Mouse (Mus musculus) hindbrain, embryonic 14.5 days (tissue): Measurements from ENCODE around the gene Ano3. TPM values are rescaled to one million over a fixed set of nuclear protein-coding genes. Genes with fewer than 3 reads are reported as not detected.

Experiments used
- ATAC-seq: fragments of 200-750 bp; cut with Nextera tagmentation; 2 replicates; pipeline ENCODE4 v1.8.0; 2017; ENCODE audit warnings: moderate number of reproducible peaks, mild to moderate bottlenecking, moderate TSS enrichment, moderate library complexity; ENCODE audit not compliant: low FRiP score
- DNase-seq: peaks from one replicate; pipeline ENCODE4 v3.0.0-alpha.2; 2015; ENCODE audit warnings: low spot score
- H3K27ac ChIP-seq: fragments of 300-500 bp; sonication (generic); 2 replicates; pipeline ENCODE4 v1.5.1; 2014; ENCODE audit warnings: mild to moderate bottlenecking, moderate library complexity
- H3K27me3 ChIP-seq: fragments of 300-500 bp; sonication (generic); 2 replicates; pipeline ENCODE4 v1.6.1; 2014; ENCODE audit warnings: mild to moderate bottlenecking, low read length, mixed read lengths; ENCODE audit not compliant: control insufficient read depth, insufficient read depth
- H3K36me3 ChIP-seq: fragments of 300-500 bp; sonication (generic); replicated peaks from 2 replicates; pipeline ENCODE4 v1.6.1; 2014; ENCODE audit not compliant: control insufficient read depth, insufficient read depth
- H3K4me1 ChIP-seq: fragments of 300-500 bp; sonication (generic); replicated peaks from 2 replicates; pipeline ENCODE4 v1.6.1; 2014; ENCODE audit warnings: antibody characterized with exemption, low read length, mixed read lengths; ENCODE audit not compliant: control insufficient read depth, insufficient read depth
- H3K4me2 ChIP-seq: fragments of 300-500 bp; sonication (generic); replicated peaks from 2 replicates; pipeline ENCODE4 v1.6.1; 2014; ENCODE audit warnings: mild to moderate bottlenecking, moderate library complexity
- H3K4me3 ChIP-seq: fragments of 300-500 bp; sonication (generic); replicated peaks from 2 replicates; pipeline ENCODE4 v1.5.1; 2014; ENCODE audit warnings: mild to moderate bottlenecking, low read length
- H3K9ac ChIP-seq: fragments of 300-500 bp; sonication (generic); 2 replicates; pipeline ENCODE4 v1.6.1; 2014
- H3K9me3 ChIP-seq: fragments of 300-500 bp; sonication (generic); 2 replicates; pipeline ENCODE4 v1.6.1; 2016; ENCODE audit warnings: low read length; ENCODE audit not compliant: control insufficient read depth
- WGBS: fragments of 180-500 bp; shearing (Covaris S2); extraction: QIAGEN DNeasy Blood & Tissue Kit; methylation state at CpG from one replicate; pipeline ENCODE4 v1.1.7; 2014; 5-methylcytosine and 5-hydroxymethylcytosine counted together
- polyA plus RNA-seq: library from polyadenylated mRNA; unstranded; fragments of >200 nt; fragmentation: Nextera tagmentation; extraction: Ambion mirVana; gene quantifications from 2 replicates; pipeline ENCODE4 v1.2.1, GENCODE M21; 2014

Ano3 gene
- polyA plus RNA-seq, 1 experiment from 2014 or later, result 0.79 TPM

DNA sequence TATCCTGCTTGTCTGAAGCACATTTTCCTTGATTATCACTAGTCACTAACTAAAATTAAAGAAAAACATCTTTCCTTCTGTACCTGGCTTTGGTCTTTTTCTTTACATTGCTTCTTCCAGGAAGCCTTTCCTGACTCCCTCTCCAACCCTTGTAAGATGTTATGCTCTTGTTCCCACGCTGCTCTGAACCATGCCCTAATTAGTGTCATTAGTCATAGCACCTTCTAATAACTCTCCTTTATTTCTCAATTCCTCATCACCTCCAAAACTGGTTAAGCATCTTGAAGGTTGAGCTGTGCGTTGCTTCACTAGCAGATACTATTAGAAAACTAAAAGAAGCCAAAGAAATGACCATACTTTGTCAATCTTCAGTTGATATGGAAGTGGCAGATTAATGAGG, 193.2 kb downstream of the Ano3 start:
- DNase-seq (no peak), ATAC-seq (no peak)
- Histone ChIP-seq H3K27ac (no peak overlapping the region), H3K27me3 (no peaks in the 10 kb centered on the region), H3K9ac (no peak overlapping the region), H3K9me3 (no peaks in the 10 kb centered on the region), H3K36me3 (no peaks in the 10 kb centered on the region), H3K4me2 (no peak overlapping the region), H3K4me3 (no peak overlapping the region), H3K4me1 (no peaks in the 10 kb centered on the region)
- WGBS, result 85% methylated on average over 2 of the region's 2 CpGs

GRCm38 (mm10) chr2:110740493-110740892, 210.2 kb downstream of the Ano3 start:
- no peak overlapping the region for H3K4me3 ChIP-seq
- H3K27me3 ChIP-seq, result no peaks in the 10 kb centered on the region
- no peak overlapping the region for H3K4me2 ChIP-seq
- no peaks in the 10 kb centered on the region for H3K4me1 ChIP-seq
- 58% methylated on average over 1 of the region's 1 CpGs for WGBS
- H3K36me3 ChIP-seq, result no peaks in the 10 kb centered on the region
- H3K9ac ChIP-seq, result no peak overlapping the region
- no peaks in the 10 kb centered on the region for H3K9me3 ChIP-seq
- ATAC-seq, result no peak
- no peak overlapping the region for H3K27ac ChIP-seq
- no peak for DNase-seq

DNA sequence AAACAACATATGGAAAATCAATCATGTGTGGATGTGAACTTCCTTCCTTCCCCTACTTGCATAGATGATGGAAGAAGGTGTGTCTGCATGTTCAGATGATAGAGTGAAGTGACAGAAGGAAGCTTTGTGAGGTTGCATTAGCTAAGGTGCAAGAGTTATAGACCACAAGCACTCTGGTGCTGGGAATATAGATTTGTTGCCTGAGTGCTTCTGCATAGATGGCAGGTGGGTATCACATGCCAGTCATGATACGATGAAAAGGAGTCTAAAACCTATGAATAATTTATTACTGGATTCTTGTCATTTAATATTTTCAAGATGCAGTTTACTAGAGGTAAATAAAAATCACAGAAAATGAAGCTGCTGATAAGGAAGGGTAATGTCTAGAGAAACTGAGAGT, 210.9 kb downstream of the Ano3 start:
- H3K9me3 ChIP-seq, result no peaks in the 10 kb centered on the region
- H3K36me3 ChIP-seq, result no peaks in the 10 kb centered on the region
- no peak overlapping the region for H3K4me2 ChIP-seq
- no peaks in the 10 kb centered on the region for H3K27me3 ChIP-seq
- DNase-seq, result no peak
- H3K4me1 ChIP-seq, result no peaks in the 10 kb centered on the region
- no peak overlapping the region for H3K4me3 ChIP-seq
- H3K27ac ChIP-seq, result no peak overlapping the region
- ATAC-seq, result no peak
- no peak overlapping the region for H3K9ac ChIP-seq
- 42% methylated on average over 1 of the region's 1 CpGs for WGBS

DNA sequence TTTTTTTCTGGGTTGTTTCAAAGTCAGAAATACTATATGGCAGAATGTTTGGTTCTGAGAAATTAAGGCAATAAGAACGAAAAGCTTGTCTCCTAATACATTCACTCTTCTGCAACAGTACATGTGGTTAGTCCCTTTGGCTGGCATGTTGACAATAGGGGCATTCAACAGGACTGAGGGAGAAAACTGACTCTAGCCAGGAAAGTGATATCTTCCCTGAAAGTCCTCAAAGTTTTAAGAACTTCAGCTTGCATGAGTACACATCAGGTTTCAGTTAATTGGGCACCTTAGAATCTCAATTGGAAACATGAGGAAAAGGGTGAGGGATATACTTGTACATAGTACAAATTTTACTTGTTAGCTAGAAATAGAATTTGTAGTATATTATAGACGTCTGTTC, 212.7 kb downstream of the Ano3 start:
- DNase-seq (no peak), ATAC-seq (no peak)
- no peaks in the 10 kb centered on the region for H3K4me1 ChIP-seq
- H3K9ac ChIP-seq, result no peak overlapping the region
- no peaks in the 10 kb centered on the region for H3K27me3 ChIP-seq
- no peak overlapping the region for H3K4me3 ChIP-seq
- H3K36me3 ChIP-seq, result no peaks in the 10 kb centered on the region
- H3K27ac ChIP-seq, result no peak overlapping the region
- H3K4me2 ChIP-seq, result no peak overlapping the region
- WGBS, result 72% methylated on average over 2 of the region's 2 CpGs
- H3K9me3 ChIP-seq, result no peaks in the 10 kb centered on the region

DNA sequence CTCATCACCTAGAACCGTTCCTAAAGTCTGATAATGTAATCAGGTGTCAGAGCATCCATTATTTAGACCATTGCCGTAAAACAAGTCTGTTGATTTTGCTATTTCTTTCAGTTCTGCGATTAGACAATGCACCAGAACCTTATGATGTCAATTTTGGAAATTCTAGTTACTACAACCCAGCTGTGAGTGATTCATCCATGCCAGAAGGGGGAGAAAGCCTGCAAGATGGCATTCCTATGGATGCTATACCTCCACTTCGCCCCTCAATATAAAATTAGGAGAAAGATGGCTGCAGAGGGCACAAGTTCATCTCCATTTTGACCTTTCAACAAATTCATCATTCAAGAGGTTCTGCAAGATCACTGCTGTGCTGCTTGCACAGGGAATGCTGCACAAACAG, 213.5 kb downstream of the Ano3 start:
- H3K36me3 ChIP-seq, result no peaks in the 10 kb centered on the region
- no peak overlapping the region for H3K9ac ChIP-seq
- no peak for ATAC-seq
- 91% methylated on average over 4 of the region's 4 CpGs for WGBS
- no peak overlapping the region for H3K4me2 ChIP-seq
- no peak for DNase-seq
- H3K9me3 ChIP-seq, result no peaks in the 10 kb centered on the region
- no peak overlapping the region for H3K27ac ChIP-seq
- H3K4me3 ChIP-seq, result no peak overlapping the region
- H3K27me3 ChIP-seq, result no peaks in the 10 kb centered on the region
- no peaks in the 10 kb centered on the region for H3K4me1 ChIP-seq

- Histone ChIP-seq H3K4me1 (no peaks in the 10 kb centered on the region), H3K4me2 (no peak overlapping the region), H3K4me3 (no peak overlapping the region), H3K9me3 (no peaks in the 10 kb centered on the region), H3K27ac (no peak overlapping the region), H3K36me3 (no peaks in the 10 kb centered on the region), H3K27me3 (no peaks in the 10 kb centered on the region), H3K9ac (no peak overlapping the region)
- ATAC-seq (no peak), DNase-seq (no peak)
These were observed 224.6 kb downstream of the Ano3 start for GRCm38 (mm10) chr2:110726106-110726505.

GRCm38 (mm10) chr2:110722208-110722607, 228.5 kb downstream of the Ano3 start:
- Histone ChIP-seq H3K4me2 (no peak overlapping the region), H3K4me1 (no peaks in the 10 kb centered on the region), H3K36me3 (no peaks in the 10 kb centered on the region), H3K27ac (no peak overlapping the region), H3K27me3 (no peaks in the 10 kb centered on the region), H3K9ac (no peak overlapping the region), H3K9me3 (no peaks in the 10 kb centered on the region), H3K4me3 (no peak overlapping the region)
- WGBS, result 93% methylated on average over 1 of the region's 1 CpGs
- no peak for ATAC-seq
- DNase-seq, result no peak

GRCm38 (mm10) chr2:110721290-110721753, 229.4 kb downstream of the Ano3 start, which contains the start of gene Muc15:
Muc15 (plus strand) TSS chr2:110721340.
- H3K4me3 ChIP-seq, result no peak within 1 kb of the TSS
- no peaks in the 10 kb centered on the region for H3K27me3 ChIP-seq
- H3K36me3 ChIP-seq, result no peaks in the 10 kb centered on the region
- WGBS, result 57% methylated on average over 3 of the region's 3 CpGs
- no peak within 1 kb of the TSS for H3K27ac ChIP-seq
- H3K4me2 ChIP-seq, result no peak within 1 kb of the TSS
- DNase-seq (no peak), ATAC-seq (no peak)
- no peak within 1 kb of the TSS for H3K9ac ChIP-seq
- no peaks in the 10 kb centered on the region for H3K9me3 ChIP-seq
- no peaks in the 10 kb centered on the region for H3K4me1 ChIP-seq

- no peaks in the 10 kb centered on the region for H3K9me3 ChIP-seq
- H3K4me2 ChIP-seq, result no peak overlapping the region
- ATAC-seq (no peak), DNase-seq (no peak)
- no peak overlapping the region for H3K27ac ChIP-seq
- H3K4me3 ChIP-seq, result no peak overlapping the region
- H3K4me1 ChIP-seq, result no peaks in the 10 kb centered on the region
- H3K36me3 ChIP-seq, result no peaks in the 10 kb centered on the region
- no peaks in the 10 kb centered on the region for H3K27me3 ChIP-seq
- H3K9ac ChIP-seq, result no peak overlapping the region
These were observed 231.7 kb downstream of the Ano3 start for GRCm38 (mm10) chr2:110719051-110719450.

GRCm38 (mm10) chr2:110710055-110710720, 240.5 kb downstream of the Ano3 start:
- Histone ChIP-seq H3K9ac (no peak overlapping the region), H3K4me2 (no peak overlapping the region), H3K27ac (no peak overlapping the region), H3K4me1 (no peaks in the 10 kb centered on the region), H3K36me3 (no peaks in the 10 kb centered on the region), H3K27me3 (no peaks in the 10 kb centered on the region), H3K4me3 (no peak overlapping the region), H3K9me3 (no peaks in the 10 kb centered on the region)
- WGBS, result 80% methylated on average over 10 of the region's 10 CpGs
- ATAC-seq, result no peak
- no peak for DNase-seq
